Mouse (Mus musculus): ENCODE measurements around the gene AC124502.3.

- no peak for TF ChIP-seq CTCF (IDR thresholded peaks at IDR 0.05; ENCODE audit: low read depth)
- no peak for TF ChIP-seq EP300 (IDR thresholded peaks at IDR 0.05; ENCODE audit: low read depth)
Observed at GRCm38 (mm10) chr19:5037678-5038571, 766 bp upstream of the AC124502.3 start.

Measured in liver, embryonic 14.5 days (tissue).